Mouse (Mus musculus) E14TG2a.4 (cell line): ENCODE results near the gene Pigz.

Source experiments
- CTCF ChIP-seq: conservative IDR thresholded peaks from 2 replicates; pipeline ENCODE4 v1.5.1; 2014; ENCODE audit warnings: low read length
- POU5F1 ChIP-seq: IDR thresholded peaks from 2 replicates; pipeline ENCODE4 v1.6.1; 2014; ENCODE audit warnings: low read length, borderline replicate concordance

GRCm38 (mm10) chr16:31945372-31945771, 11.7 kb downstream of the Pigz start:
- TF ChIP-seq CTCF (no peak), POU5F1 (no peak)
